Mouse (Mus musculus) midbrain, postnatal 0 days (tissue): ENCODE results near the gene Kif28. TPM values are rescaled to one million over a fixed set of nuclear protein-coding genes. Genes with fewer than 3 reads are reported as not detected.

Experiments used
- ATAC-seq: fragments of 200-750 bp; cut with Nextera tagmentation; 2 replicates; pipeline ENCODE4 v1.8.0; 2017; ENCODE audit warnings: moderate number of reproducible peaks, mild to moderate bottlenecking, moderate TSS enrichment, moderate library complexity; ENCODE audit not compliant: low FRiP score
- DNase-seq: peaks from one replicate; pipeline ENCODE4 v3.0.0-alpha.2; 2015; ENCODE audit warnings: low spot score
- H3K27ac ChIP-seq: fragments of 300-500 bp; sonication (generic); 2 replicates; pipeline ENCODE4 v1.5.1; 2014; ENCODE audit warnings: low read depth, mild to moderate bottlenecking, low read length, mixed read lengths
- H3K27me3 ChIP-seq: fragments of 300-500 bp; sonication (generic); 2 replicates; pipeline ENCODE4 v1.6.1; 2014; ENCODE audit warnings: low read length, control low read depth, mixed read lengths; ENCODE audit not compliant: insufficient read depth
- H3K36me3 ChIP-seq: fragments of 300-500 bp; sonication (generic); 2 replicates; pipeline ENCODE4 v1.6.1; 2014; ENCODE audit warnings: low read length, control low read depth, mixed read lengths; ENCODE audit not compliant: insufficient read depth
- H3K4me1 ChIP-seq: fragments of 300-500 bp; sonication (generic); 2 replicates; pipeline ENCODE4 v1.6.1; 2014; ENCODE audit warnings: mild to moderate bottlenecking, control low read depth, antibody characterized with exemption, low read length, mixed read lengths; ENCODE audit not compliant: insufficient read depth
- H3K4me2 ChIP-seq: fragments of 300-500 bp; sonication (generic); 2 replicates; pipeline ENCODE4 v1.6.1; 2014; ENCODE audit warnings: low read depth, mild to moderate bottlenecking, low read length, mixed read lengths; ENCODE audit not compliant: poor library complexity, severe bottlenecking
- H3K4me3 ChIP-seq: fragments of 300-500 bp; sonication (generic); 2 replicates; pipeline ENCODE4 v1.5.1; 2014; ENCODE audit warnings: low read depth, mild to moderate bottlenecking, low read length, moderate library complexity
- H3K9ac ChIP-seq: fragments of 300-500 bp; sonication (generic); replicated peaks from 2 replicates; pipeline ENCODE4 v1.6.1; 2014; ENCODE audit warnings: mild to moderate bottlenecking, low read length, moderate library complexity, mixed read lengths; ENCODE audit not compliant: poor library complexity, severe bottlenecking
- H3K9me3 ChIP-seq: fragments of 300-500 bp; sonication (generic); 2 replicates; pipeline ENCODE4 v1.6.1; 2016; ENCODE audit warnings: low read length, control low read depth
- CTCF ChIP-seq: IDR thresholded peaks from 2 replicates; pipeline ENCODE4 v1.5.1; 2016; ENCODE audit warnings: antibody characterized with exemption, mild to moderate bottlenecking
- WGBS: fragments of 180-500 bp; shearing (Covaris S2); extraction: QIAGEN DNeasy Blood & Tissue Kit; methylation state at CpG from one replicate; pipeline ENCODE4 v1.1.7; 2014; 5-methylcytosine and 5-hydroxymethylcytosine counted together
- polyA plus RNA-seq: library from polyadenylated mRNA; unstranded; fragments of >200 nt; fragmentation: Nextera tagmentation; extraction: Ambion mirVana; gene quantifications from 2 replicates; pipeline ENCODE4 v1.2.1, GENCODE M21; 2015
- total RNA-seq: library from RNA; depleted of rRNA; stranded (reverse); fragments of >200 nt; gene quantifications from 2 replicates; pipeline ENCODE4 v1.2.3, GENCODE M21; 2014

Kif28 gene
- total and polyA plus RNA-seq, 2 experiments from 2014 or later: 0.22 TPM; not detected in 1

GRCm38 (mm10) chr1:179713367-179713766, 31.7 kb downstream of the Kif28 start:
- TF ChIP-seq CTCF: no peak
- Histone ChIP-seq H3K4me1 (no peaks in the 10 kb centered on the region), H3K27ac (no peak overlapping the region), H3K27me3 (no peaks in the 10 kb centered on the region), H3K36me3 (no peaks in the 10 kb centered on the region), H3K9ac (no peak overlapping the region), H3K4me2 (no peak overlapping the region), H3K9me3 (no peaks in the 10 kb centered on the region), H3K4me3 (no peak overlapping the region)
- ATAC-seq: no peak
- 87% methylated on average over 3 of the region's 3 CpGs for WGBS
- no peak for DNase-seq

GRCm38 (mm10) chr1:179712658-179713057, 32.4 kb downstream of the Kif28 start:
- Histone ChIP-seq H3K36me3 (no peaks in the 10 kb centered on the region), H3K27me3 (no peaks in the 10 kb centered on the region), H3K27ac (no peak overlapping the region), H3K4me3 (no peak overlapping the region), H3K4me2 (no peak overlapping the region), H3K4me1 (no peaks in the 10 kb centered on the region), H3K9ac (no peak overlapping the region), H3K9me3 (no peaks in the 10 kb centered on the region)
- 91% methylated on average over 7 of the region's 7 CpGs for WGBS
- no peak for DNase-seq
- no peak for TF ChIP-seq CTCF
- ATAC-seq: no peak

GRCm38 (mm10) chr1:179710739-179711138, 34.3 kb downstream of the Kif28 start:
- Histone ChIP-seq H3K27ac (no peak overlapping the region), H3K4me2 (no peak overlapping the region), H3K9ac (no peak overlapping the region), H3K4me1 (no peaks in the 10 kb centered on the region), H3K27me3 (no peaks in the 10 kb centered on the region), H3K36me3 (no peaks in the 10 kb centered on the region), H3K4me3 (no peak overlapping the region), H3K9me3 (no peaks in the 10 kb centered on the region)
- no peak for DNase-seq
- TF ChIP-seq CTCF: no peak
- WGBS: 94% methylated on average over 5 of the region's 5 CpGs
- no peak for ATAC-seq

- Histone ChIP-seq H3K27ac (no peak overlapping the region), H3K9ac (no peak overlapping the region), H3K4me2 (no peak overlapping the region), H3K27me3 (no peaks in the 10 kb centered on the region), H3K36me3 (no peaks in the 10 kb centered on the region), H3K4me3 (no peak overlapping the region), H3K9me3 (no peaks in the 10 kb centered on the region), H3K4me1 (no peaks in the 10 kb centered on the region)
- ATAC-seq (no peak), DNase-seq (peak; percentile 3)
- TF ChIP-seq CTCF: no peak
- 83% methylated on average over 6 of the region's 6 CpGs for WGBS
Measured at GRCm38 (mm10) chr1:179709390-179709789, 35.7 kb downstream of the Kif28 start.

- H3K36me3 ChIP-seq: no peaks in the 10 kb centered on the region
- DNase-seq: no peak
- H3K4me2 ChIP-seq: no peak overlapping the region
- H3K27ac ChIP-seq: no peak overlapping the region
- 81% methylated on average over 6 of the region's 6 CpGs for WGBS
- no peak for ATAC-seq
- H3K9me3 ChIP-seq: no peaks in the 10 kb centered on the region
- H3K9ac ChIP-seq: no peak overlapping the region
- H3K4me3 ChIP-seq: no peak overlapping the region
- H3K27me3 ChIP-seq: no peaks in the 10 kb centered on the region
- no peaks in the 10 kb centered on the region for H3K4me1 ChIP-seq
- no peak for TF ChIP-seq CTCF
Measured at GRCm38 (mm10) chr1:179705154-179705553, 39.9 kb downstream of the Kif28 start.

- H3K4me1 ChIP-seq: no peaks in the 10 kb centered on the region
- H3K27ac ChIP-seq: no peak overlapping the region
- no peak overlapping the region for H3K4me3 ChIP-seq
- no peaks in the 10 kb centered on the region for H3K36me3 ChIP-seq
- no peaks in the 10 kb centered on the region for H3K9me3 ChIP-seq
- no peaks in the 10 kb centered on the region for H3K27me3 ChIP-seq
- no peak overlapping the region for H3K9ac ChIP-seq
- DNase-seq (no peak), ATAC-seq (no peak)
- no peak for TF ChIP-seq CTCF
- 87% methylated on average over 3 of the region's 3 CpGs for WGBS
- H3K4me2 ChIP-seq: no peak overlapping the region
Measured at GRCm38 (mm10) chr1:179704150-179704549, 40.9 kb downstream of the Kif28 start.
